Mouse (Mus musculus): ENCODE data around the gene Zfp981.

- TF ChIP-seq CTCF (IDR thresholded peaks at IDR 0.05; ENCODE audit: low read depth) = no peak
- TF ChIP-seq EP300 (IDR thresholded peaks at IDR 0.05; ENCODE audit: low read depth) = no peak
Measured at GRCm38 (mm10) chr4:146456061-146456726, 45.6 kb upstream of the Zfp981 start.

Measured in heart, postnatal 0 days (tissue).